Mouse (Mus musculus) activated CD4-positive, CD25-positive, alpha-beta regulatory T cell, adult 4 months (primary cell): ENCODE data around the gene Sec24d. TPM values are rescaled to one million over a fixed set of nuclear protein-coding genes. Genes with fewer than 3 reads are reported as not detected.
"Not testable (repeated sequence)": the region's sequence is repeated elsewhere in the genome, so short reads cannot be mapped to it uniquely, and the experiment has no call there.

Experiments used
- ATAC-seq: one replicate; pipeline ENCODE4 v1.8.0; 2017
- polyA plus RNA-seq, 2 experiments: library from polyadenylated mRNA; unstranded; fragments of 100-300 nt; shearing (Covaris generic); gene quantifications; one replicate each; pipeline ENCODE4 v1.2.1; 2017

Sec24d gene
- polyA plus RNA-seq, 2 experiments from 2014 or later: 12.8 to 19.5 TPM

DNA sequence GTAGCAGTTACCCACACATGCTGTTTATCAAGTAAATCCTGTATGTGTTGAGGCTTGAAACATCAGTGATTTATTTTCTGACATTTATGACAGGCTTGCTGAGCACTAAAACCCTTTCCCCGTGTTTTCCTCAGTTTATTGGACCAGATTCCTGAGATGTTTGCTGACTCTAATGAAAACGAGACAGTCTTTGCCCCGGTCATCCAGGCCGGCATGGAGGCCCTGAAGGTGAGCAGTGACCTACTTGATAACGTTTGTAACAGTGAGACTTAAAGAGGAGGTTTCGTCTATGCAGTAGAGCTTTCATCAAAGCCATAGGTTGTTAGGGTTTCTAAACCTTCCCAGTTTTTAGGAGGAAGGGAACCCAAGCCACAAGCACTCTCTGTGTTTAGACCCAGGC lies 76.4 kb downstream of the Sec24d start:
- ATAC-seq: no peak

DNA sequence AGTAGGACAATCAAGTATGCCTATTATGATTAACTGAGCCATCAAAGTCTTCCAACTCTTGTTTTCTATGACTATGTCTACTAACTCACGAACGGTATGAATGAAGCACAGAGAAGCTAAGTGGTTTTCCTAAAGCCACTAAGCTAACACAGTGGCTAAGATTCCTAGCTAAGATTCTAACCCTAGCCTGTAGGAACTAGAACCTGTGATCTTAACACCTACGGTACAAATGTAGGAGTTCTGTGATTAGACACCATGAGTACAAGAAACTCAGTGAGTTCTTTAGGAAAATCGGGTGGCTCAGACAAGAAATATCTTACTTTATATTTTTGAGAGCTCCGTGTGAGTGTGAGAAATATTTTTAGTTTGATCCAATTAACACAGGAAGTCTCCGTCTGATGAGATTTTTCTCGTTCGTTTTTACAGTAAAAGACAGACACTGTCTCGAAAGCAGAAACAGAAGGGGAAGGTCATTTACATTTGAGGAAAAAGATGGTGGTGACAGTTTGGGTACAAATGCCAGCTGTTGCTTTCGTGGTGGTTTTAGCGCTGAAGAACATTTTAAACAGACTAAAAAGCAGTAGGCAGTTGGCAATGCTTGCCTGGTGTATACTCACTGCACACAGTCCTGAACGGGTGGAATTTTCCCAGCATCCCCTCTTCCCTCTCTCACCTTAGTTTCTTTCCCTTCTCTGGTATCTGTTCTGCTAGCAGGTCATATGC lies 81.0 kb downstream of the Sec24d start:
- no peak for ATAC-seq

DNA sequence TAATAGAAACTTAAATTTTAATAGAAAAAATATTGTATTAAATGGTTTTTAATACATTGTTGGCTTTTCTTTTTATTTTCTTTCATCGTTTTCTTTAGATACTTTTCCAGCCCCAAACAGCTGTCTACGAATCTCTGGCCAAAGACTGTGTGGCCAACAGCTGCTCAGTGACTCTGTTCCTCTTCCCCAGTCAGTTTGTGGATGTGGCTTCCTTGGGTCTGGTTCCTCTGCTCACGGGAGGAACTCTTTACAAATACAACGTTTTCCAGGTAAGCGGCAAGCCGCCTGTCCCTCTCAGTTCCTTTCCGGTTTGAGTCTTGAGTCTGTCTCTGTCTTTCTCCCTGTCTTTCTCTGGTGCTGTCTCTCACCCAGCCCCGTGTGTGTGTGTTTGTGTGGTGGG lies 83.3 kb downstream of the Sec24d start:
- no peak for ATAC-seq

DNA sequence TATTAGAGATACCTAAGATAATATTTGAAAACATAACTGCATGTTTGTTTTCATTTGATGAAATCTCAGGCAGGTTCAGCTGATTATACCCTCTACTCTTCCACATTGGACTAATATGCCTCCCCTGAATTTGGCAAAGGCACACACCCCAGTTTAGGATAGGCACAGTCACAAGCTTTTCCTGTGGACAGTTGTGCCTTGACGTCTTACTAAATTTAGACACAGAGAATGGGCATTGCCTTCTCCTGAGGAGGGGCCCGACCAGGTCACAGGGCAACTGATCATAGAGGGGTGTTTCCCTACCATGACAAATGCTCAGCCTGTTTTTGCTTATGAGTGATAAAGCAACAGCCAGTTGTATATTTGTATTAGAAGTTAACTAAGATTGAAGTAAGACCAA lies 84.3 kb downstream of the Sec24d start:
- no peak for ATAC-seq

DNA sequence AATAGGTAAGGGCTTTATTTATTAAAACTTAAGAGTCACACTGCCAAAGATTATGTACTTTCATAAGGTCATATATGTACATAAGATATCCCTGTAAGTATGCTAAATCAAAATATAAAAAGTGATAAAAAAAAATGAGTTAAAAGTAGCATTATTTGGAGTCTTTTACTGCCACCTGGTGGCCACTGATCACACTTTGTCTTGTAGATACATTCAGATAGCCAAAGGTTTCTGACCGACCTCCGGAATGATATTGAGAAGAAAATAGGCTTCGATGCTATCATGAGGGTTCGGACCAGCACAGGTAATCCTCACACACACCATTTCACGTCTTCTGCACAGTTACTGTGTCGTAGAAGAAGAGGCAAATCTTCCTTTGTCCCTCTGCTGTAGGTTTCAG lies 85.9 kb downstream of the Sec24d start:
- no peak for ATAC-seq

DNA sequence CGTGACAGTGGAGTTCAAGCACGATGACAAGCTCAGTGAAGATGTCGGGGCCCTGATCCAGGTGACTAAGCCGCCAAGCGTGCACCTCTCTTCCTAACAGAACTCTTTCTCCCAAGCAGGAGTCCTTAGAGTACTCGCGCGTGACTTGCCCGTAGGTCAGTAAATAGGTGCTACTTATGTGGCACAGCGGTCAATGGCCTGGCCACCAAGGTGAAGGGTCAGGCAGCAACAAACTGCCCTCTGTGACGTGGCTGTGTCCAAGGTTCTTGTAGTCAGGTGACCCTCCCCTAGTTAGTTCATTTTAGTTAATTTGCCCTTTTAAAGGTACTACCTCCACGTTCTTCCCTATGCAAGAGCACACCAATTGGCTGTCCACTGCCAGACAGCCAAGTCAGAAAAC lies 86.4 kb downstream of the Sec24d start:
- no peak for ATAC-seq

DNA sequence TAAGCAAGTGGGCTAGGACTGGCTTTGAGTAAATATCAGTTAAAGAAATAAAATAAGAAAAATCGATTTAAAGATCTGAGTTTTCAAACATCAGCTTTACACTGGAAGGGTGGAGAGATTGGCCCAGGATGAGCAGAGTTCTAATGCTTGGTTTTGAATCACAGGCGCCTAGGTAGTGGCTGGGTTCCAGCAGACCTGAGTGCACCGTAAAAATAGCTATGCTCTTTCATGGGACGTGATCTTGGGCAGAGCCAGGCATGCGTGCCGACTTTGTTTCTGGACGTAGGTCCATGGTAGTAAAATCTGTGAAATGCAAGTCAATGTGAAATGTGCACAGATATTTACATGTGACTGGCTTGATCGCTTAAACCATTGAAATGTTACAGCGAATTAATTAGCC lies 87.1 kb downstream of the Sec24d start:
- ATAC-seq: no peak

DNA sequence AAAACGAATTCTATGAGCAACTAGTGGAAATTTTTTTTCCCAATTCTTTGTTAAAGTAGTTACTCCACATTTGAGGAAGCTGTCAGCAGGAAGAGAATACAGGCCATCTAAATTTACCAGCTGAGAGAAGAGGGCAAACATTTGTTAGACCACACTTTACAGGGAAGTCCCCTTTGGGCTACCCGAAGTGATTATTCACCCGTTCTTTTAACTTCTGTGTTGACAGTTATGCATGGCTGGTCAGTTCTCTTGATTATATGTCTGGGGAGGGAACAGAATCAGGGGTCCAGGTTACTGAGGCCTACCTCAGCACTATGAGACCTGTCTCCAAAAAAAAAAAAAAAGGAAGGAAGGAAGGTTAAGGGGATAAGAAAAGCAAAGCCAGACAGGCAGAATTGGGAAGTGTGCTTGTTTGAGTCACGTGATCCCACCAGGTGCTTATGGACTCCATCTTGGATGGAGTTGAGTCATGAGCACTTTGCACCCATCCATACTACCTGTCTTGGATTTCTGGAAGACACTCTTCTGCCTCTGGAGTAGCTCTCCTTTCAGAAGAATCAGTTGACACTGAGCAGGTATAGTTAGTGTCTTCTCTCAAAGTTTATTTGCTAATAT lies 89.2 kb downstream of the Sec24d start:
- ATAC-seq: no peak

DNA sequence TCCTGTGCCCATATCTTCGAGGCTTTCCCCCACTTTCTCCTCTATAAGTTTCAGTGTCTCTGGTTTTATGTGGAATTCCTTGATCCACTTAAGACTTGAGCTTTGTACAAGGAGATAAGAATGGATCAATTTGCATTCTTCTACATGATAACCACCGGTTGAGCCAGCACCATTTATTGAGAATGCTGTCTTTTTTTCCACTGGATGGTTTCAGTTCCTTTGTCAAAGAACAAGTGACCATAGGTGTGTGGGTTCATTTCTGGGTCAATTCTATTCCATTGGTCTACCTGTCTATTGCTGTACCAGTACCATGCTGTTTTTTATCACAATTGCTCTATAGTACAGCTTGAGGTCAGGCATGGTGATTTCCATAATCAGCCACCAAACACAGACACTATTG lies 99.6 kb downstream of the Sec24d start:
- not testable (repeated sequence) for ATAC-seq

DNA sequence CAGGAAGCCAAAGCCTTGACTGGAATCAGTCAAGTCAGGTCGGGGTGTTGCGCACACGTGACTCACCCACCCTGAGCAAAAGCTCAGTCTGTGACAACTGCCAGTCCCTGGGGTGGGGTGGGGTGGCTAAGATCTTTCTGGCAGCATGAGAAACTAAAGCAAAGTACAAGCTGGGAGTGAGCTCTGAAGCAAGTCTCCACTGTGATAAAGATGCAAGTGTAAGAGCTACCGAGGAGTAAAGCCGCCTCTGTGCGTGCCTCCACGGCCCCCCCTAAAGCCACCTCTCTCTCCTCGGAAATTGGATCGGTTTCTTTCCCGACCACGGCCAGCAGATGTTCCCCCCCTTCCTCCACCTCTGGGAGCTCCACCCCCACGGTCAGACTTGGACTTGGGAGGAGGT lies 101.9 kb downstream of the Sec24d start:
- ATAC-seq: no peak

DNA sequence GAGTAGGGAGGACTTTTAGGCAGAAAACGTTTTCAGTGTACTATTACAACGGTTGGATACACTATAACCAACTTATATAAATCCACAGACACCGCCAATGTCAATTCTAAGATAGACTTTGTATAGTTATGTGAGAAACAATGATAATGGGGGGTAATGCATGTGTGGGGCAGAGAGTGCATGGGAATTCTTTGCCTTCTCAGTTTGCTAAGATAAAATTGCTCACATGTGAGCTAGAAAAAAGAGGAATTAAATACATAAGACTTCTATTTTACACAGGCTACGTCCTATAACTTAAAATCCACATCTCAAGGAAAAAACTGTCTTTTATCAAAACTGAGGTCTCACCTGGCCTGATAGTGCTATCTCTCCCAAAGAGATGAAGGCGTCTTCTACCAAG lies 103.7 kb downstream of the Sec24d start:
- ATAC-seq: no peak

DNA sequence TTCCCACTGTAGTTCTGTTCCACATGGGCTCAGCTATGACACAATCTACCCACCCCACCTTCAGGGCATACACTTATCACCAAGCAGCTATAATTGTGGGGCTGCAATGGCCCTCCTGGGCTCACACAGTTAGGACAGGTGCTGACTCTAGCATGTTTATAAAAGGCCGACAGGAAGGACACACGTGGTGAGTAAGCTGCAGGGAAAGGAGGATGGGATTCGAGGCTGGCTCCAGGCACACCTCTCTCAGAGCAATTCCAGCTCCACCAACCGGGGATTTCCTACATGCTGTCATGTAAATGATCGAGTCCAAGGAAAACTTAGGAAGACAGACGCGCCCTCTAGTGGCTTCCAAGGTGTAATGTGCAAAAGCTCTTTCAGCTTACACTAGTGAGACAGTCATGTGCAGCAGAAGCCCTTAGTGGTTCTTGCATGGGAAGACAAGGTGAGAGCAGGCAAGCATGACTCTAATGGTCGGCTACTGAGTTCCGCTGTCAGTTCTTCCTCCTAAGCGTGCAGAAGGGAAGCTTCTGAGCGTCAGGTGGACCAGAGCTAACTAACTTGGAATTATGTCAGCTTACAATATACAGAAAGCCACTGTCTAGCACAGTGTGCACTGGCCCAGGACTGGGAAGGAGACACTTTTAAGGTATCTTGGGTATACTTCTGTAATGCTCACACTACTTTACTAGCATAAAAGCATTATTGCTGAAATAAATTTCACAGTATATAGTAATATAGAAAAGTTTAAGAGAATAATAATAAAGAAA lies 104.7 kb downstream of the Sec24d start:
- no peak for ATAC-seq

DNA sequence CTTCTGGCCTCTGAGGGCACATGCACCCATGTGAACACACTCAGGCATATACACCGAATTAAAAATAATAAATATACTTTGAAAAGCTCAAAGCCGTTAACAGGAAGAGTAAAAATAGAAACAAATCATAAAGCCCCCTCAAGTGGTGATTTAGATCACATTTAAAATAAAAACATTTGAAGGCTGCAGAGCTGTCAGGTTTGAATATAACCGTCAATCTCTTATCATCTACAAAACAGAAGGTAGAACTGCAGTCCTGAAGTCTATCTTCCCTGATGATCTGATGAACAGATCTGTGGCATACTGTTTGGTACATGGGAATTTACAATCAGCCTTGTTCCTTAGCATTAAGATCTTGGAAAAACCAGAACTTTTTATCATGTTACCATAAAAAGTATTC lies 109.3 kb downstream of the Sec24d start:
- no peak for ATAC-seq

DNA sequence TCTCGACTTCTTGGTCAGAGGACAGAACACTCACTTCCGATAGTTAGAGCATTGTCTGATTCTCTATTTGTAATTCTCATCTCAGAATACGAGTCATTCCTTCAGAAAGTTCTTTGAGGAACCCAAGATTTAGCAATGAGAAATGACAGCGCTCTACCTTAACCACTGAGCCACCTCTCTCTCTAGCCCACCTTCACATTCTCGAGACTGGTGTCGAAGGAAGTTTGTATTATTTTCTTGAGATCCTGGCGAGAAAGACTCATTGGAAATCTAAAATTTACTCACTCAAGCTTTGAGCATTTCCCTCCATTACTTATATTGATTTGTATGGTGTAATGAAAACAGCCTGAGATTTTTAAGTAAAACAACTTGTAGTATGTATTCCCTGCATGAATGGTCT lies 117.2 kb downstream of the Sec24d start:
- no peak for ATAC-seq

DNA sequence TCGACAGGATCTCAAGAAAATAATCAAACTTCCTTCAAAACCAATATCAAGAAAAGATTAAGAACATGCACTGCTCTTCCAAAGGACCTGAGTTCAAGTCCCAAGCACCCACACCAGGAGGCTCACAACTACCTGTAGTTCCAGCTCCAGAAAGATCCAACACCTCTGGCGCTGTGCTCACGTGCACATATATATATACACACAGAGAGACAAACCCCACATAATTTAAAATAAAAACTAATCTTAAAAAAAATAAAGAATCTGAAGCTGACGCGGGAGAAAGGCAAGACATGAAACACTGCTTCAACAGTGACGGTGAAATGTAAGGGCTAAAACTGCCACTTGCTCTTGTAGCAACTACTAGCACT lies 117.8 kb downstream of the Sec24d start:
- no peak for ATAC-seq

DNA sequence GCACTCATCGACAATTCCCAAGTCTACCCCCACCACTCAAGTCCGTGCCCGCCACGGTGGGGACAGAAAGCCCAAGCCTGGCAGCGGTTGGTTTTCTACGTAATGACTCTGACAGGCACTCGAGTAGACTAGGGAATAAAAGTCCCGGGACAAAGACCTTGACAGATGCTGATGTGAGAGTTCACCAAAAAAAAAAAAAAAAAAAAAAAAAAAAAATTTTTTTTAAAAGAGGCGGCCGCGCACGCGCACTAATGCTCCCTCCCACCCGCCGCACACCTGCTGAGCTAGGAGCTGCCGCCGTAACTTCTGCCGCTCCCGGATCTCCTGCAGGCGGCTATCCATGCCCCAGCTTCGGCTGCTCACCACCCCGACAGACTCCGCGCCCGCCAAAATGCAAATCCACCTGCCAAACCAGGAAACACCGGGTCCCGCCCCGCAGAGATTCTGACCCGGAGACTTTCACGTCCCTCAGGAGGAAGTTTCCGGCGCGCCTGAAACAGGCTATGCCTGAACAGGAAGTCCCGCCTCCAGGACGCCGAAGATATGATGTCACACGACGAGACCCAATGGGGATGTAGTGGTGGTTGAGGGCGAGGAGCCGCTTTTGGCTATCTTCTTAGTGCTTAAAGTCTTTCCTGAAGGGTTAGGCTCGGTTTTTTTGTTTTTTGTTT lies 118.4 kb downstream of the Sec24d start, which contains the start of gene Mettl14:
TSS of gene Mettl14 (minus strand) at position 623 of the 671 bp plus-strand sequence.
- ATAC-seq: peak; percentile 100

DNA sequence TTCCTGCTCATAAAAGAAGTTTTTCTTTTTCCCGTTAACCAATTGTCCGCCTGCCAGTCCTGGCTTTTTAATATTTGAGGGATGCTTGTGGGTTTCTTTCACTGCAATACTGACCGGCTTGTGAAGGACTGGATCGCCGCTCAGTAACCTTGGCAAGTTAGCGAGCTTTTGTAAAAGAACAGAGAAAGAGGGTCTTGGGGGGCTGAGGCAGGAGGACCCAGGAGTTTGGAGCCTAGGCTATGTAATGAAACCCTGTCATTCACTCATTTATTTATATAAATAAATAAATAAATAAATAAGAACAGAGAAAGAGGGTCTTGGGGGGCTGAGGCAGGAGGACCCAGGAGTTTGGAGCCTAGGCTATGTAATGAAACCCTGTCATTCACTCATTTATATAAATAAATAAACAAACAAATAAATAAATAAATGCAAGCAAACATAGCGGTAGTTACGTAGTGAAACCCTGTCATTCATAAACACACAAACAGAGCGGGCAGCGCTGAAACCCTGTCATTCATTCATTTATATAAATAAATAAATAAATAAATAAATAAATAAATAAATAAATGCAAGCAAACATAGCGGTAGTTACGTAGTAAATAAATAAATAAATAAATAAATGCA lies 119.0 kb downstream of the Sec24d start:
- not testable (repeated sequence) for ATAC-seq

DNA sequence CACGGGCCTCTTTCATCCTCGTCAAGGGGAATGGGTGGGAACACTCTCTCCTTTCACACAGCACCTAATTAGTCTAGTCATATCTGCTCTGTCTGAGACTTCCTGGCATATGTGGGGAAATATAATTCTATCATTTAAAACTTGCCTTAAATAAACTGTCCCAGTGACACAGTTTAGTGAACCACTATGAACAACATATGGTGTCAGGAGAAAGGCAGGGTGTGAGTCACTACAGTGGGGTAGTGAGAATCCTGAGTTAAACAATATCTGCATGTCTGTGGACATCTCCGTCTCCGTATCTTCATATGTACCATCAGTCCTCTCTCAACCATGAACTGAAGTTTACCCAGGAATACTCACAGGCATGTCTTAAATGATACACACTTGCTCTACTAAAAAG lies 123.9 kb downstream of the Sec24d start:
- no peak for ATAC-seq

DNA sequence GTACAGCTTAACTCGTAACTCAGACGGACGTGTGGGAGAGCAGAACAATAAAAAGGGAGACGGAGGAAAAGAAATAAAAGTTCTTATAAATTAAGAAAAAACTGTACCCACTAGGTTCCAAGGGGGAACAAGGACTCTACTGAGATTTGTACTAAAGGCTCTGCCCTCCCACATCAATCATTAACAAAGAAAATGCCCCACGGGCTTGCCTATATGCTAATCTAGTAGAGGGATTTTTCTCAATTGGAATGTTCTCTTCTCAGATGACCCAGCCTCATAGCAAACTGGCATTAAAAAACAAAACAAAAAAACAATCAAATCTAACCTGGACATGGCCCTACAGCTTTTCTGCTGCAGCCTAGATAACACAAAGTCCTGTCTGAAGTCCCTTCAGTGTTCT lies 128.4 kb downstream of the Sec24d start:
- ATAC-seq: no peak

DNA sequence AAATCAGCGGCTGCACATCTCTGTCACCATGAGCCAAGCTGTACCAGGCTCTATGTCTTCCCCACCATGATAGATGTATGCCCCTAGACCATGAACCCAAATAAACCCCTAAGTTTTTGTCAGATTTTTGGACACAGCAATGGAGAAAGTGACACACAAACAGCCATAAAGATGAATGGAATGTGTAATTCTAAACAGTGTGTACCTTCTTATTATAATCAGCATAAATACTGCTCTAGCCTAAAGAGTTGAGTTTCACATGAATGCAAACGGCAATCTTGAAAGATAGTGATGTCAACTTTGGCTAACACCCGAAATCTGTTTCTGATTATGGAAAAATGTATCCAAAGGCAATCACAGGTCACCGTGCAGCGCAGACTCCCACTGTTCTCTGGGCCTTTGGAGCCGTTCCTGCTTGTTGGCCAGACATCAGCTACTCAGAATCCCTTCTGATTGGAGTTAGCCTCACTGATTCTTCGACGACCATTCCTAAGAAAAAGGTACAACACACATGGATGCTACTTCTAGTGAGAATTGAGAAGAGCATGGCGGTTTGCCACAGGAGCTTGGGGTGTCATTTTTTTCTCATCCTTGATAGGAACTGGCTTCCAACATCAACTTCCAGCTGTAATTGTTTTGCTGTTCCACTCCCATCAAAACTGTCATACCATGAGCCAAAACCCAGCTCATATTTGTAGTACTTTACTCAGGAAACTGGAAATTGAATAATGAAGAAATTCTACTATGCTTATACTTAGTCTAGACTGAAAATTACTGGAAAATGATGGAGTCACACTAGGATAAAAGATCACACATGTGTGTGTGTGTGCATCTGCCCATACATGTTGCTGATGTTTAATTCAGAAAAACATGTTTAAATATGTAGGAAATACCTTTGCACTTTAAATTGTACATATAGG lies 130.6 kb downstream of the Sec24d start:
- ATAC-seq: no peak

DNA sequence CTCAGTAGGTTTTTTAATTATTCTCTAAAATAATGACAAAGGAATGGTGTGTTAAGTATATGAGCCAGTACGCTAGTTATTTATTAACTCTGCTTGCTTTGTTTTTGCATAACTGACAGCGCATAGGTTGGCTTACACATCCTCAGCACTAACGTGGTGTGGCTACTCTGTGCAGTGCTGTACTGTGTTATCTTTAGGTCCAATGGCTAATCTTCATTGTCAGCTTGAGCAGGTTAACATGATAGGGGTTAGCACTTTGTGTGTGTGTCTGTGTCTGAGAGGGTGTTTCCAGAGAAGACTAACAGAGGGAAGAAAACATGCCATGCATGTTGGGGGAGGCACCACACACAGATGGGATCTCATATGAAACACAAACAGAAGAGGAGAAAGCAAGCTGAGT lies 137.7 kb downstream of the Sec24d start:
- ATAC-seq: no peak
